Mouse (Mus musculus): ENCODE data around the gene Stat2.

- no peak for TF ChIP-seq FLI1 (IDR thresholded peaks at IDR 0.05; ENCODE audit: low read length)
- no peak for TF ChIP-seq GATA1 (IDR thresholded peaks at IDR 0.05; ENCODE audit: borderline replicate concordance, low read length)
These were observed 1.0 kb upstream of the Stat2 start for GRCm38 (mm10) chr10:128269206-128269910.

All from megakaryocyte, embryonic 14.5 days (primary cell).